Mouse (Mus musculus) CH12.LX (cell line): ENCODE results near the gene Cct8. TPM values are rescaled to one million over a fixed set of nuclear protein-coding genes. Genes with fewer than 3 reads are reported as not detected.

ENCODE experiments used
- DNase-seq: peaks from one replicate; pipeline ENCODE4 v3.0.0-alpha.2; 2013; ENCODE audit errors: extremely low read depth
- H3K27ac ChIP-seq: 2 replicates; pipeline ENCODE4 v1.5.1; 2012; ENCODE audit warnings: low read depth, mild to moderate bottlenecking, control low read depth, moderate library complexity; ENCODE audit not compliant: insufficient read depth
- H3K27me3 ChIP-seq: replicated peaks from 2 replicates; pipeline ENCODE3; 2012; ENCODE audit warnings: inconsistent platforms
- H3K36me3 ChIP-seq, 2 experiments: replicated peaks in 1 of 2; 2 replicates each; pipeline versions ENCODE3 to v1.6.1; 2012; ENCODE audit warnings: inconsistent platforms in 1 of 2, low read length in 1 of 2, mild to moderate bottlenecking in 1 of 2, mixed read lengths in 1 of 2, moderate library complexity in 1 of 2; ENCODE audit not compliant: control insufficient read depth in 1 of 2, insufficient read depth in 1 of 2
- H3K4me1 ChIP-seq, 2 experiments: 2 replicates each; pipeline ENCODE4 v1.6.1; 2012; ENCODE audit warnings: inconsistent platforms in 1 of 2, moderate library complexity in 1 of 2; ENCODE audit not compliant: insufficient read depth in 2 of 2, control insufficient read depth in 1 of 2
- H3K4me2 ChIP-seq: 2 replicates; pipeline ENCODE4 v1.6.1; 2012; ENCODE audit warnings: low read depth, mild to moderate bottlenecking, control low read depth; ENCODE audit not compliant: poor library complexity, insufficient read depth, severe bottlenecking
- H3K4me3 ChIP-seq, 3 experiments: fragments of 150-350 bp in 1 of 3; sonication (generic) in 1 of 3; replicated peaks in 1 of 3; 2 replicates each; pipeline versions ENCODE3 to v1.5.1; 2011 to 2012; ENCODE audit warnings: low read depth in 2 of 3, low read length in 2 of 3, mild to moderate bottlenecking in 2 of 3, moderate library complexity in 2 of 3, control low read depth in 1 of 3, improper control_type of control experiment in 1 of 3, inconsistent platforms in 1 of 3, mixed read lengths in 1 of 3; ENCODE audit not compliant: poor library complexity in 1 of 3
- H3K79me2 ChIP-seq: replicated peaks from 2 replicates; pipeline ENCODE4 v1.6.1; 2012; ENCODE audit warnings: mild to moderate bottlenecking, moderate library complexity; ENCODE audit not compliant: control insufficient read depth, poor library complexity, insufficient read depth, severe bottlenecking; ENCODE audit errors: extremely low read depth
- H3K9ac ChIP-seq: 2 replicates; pipeline ENCODE4 v1.6.1; 2012; ENCODE audit warnings: low read depth, mild to moderate bottlenecking, control low read depth, moderate library complexity; ENCODE audit not compliant: insufficient read depth
- H3K9me3 ChIP-seq: replicated peaks from 2 replicates; pipeline ENCODE3; 2012; ENCODE audit warnings: low read length, inconsistent platforms, mixed read lengths
- BHLHE40 ChIP-seq: IDR thresholded peaks from 2 replicates; pipeline ENCODE4 v1.6.1; 2011; ENCODE audit warnings: mild to moderate bottlenecking, low read depth, low read length, improper control_type of control experiment
- CHD2 ChIP-seq: IDR thresholded peaks from 2 replicates; pipeline ENCODE4 v1.6.1; 2011; ENCODE audit warnings: low read length, improper control_type of control experiment
- E2F4 ChIP-seq: IDR thresholded peaks from 2 replicates; pipeline ENCODE4 v1.6.1; 2011; ENCODE audit warnings: low read depth, low read length, improper control_type of control experiment; ENCODE audit not compliant: insufficient replicate concordance
- ELF1 ChIP-seq: IDR thresholded peaks from 2 replicates; pipeline ENCODE4 v1.6.1; 2014; ENCODE audit warnings: low read depth, mild to moderate bottlenecking, inconsistent platforms, low read length, improper control_type of control experiment
- EP300 ChIP-seq: IDR thresholded peaks from 2 replicates; pipeline ENCODE4 v1.6.1; 2011; ENCODE audit warnings: low read length, improper control_type of control experiment
- GABPA ChIP-seq: IDR thresholded peaks from 2 replicates; pipeline ENCODE4 v1.6.1; 2012; ENCODE audit warnings: low read depth, low read length, improper control_type of control experiment, inconsistent platforms; ENCODE audit not compliant: insufficient replicate concordance
- HCFC1 ChIP-seq: IDR thresholded peaks from 2 replicates; pipeline ENCODE4 v1.6.1; 2012; ENCODE audit warnings: low read depth, mild to moderate bottlenecking, inconsistent platforms, low read length, improper control_type of control experiment
- KAT2A ChIP-seq: IDR thresholded peaks from 2 replicates; pipeline ENCODE4 v1.6.1; 2012; ENCODE audit warnings: low read length, improper control_type of control experiment, inconsistent platforms; ENCODE audit not compliant: insufficient replicate concordance
- MEF2A ChIP-seq: IDR thresholded peaks from 2 replicates; pipeline ENCODE4 v1.6.1; 2014; ENCODE audit warnings: low read depth, mild to moderate bottlenecking, inconsistent platforms, low read length, improper control_type of control experiment, borderline replicate concordance
- MXI1 ChIP-seq: IDR thresholded peaks from 2 replicates; pipeline ENCODE4 v1.6.1; 2011; ENCODE audit warnings: mild to moderate bottlenecking, low read depth, low read length, improper control_type of control experiment
- POLR2A ChIP-seq: IDR thresholded peaks from 2 replicates; pipeline ENCODE4 v1.6.1; 2011; ENCODE audit warnings: low read depth, mild to moderate bottlenecking, improper control_type of control experiment, low read length
- POLR2AphosphoS2 ChIP-seq: IDR thresholded peaks from 2 replicates; pipeline ENCODE4 v1.6.1; 2011; ENCODE audit warnings: low read depth, low read length, improper control_type of control experiment
- SIN3A ChIP-seq: IDR thresholded peaks from 2 replicates; pipeline ENCODE4 v1.6.1; 2012; ENCODE audit warnings: low read length, improper control_type of control experiment, inconsistent platforms
- TCF12 ChIP-seq: IDR thresholded peaks from 2 replicates; pipeline ENCODE4 v1.6.1; 2014; ENCODE audit warnings: low read depth, mild to moderate bottlenecking, inconsistent platforms, low read length, improper control_type of control experiment
- UBTF ChIP-seq: IDR thresholded peaks from 2 replicates; pipeline ENCODE4 v1.6.1; 2012; ENCODE audit warnings: low read depth, mild to moderate bottlenecking, inconsistent platforms, low read length, improper control_type of control experiment, moderate library complexity
- USF1 ChIP-seq: IDR thresholded peaks from 2 replicates; pipeline ENCODE4 v1.6.1; 2014; ENCODE audit warnings: low read depth, mild to moderate bottlenecking, inconsistent platforms, low read length, improper control_type of control experiment
- ZMIZ1 ChIP-seq: IDR thresholded peaks from 2 replicates; pipeline ENCODE4 v1.6.1; 2012; ENCODE audit warnings: low read depth, mild to moderate bottlenecking, inconsistent platforms, low read length, improper control_type of control experiment
- ZNF384 ChIP-seq: IDR thresholded peaks from 2 replicates; pipeline ENCODE4 v1.6.1; 2012; ENCODE audit warnings: low read depth, low read length, improper control_type of control experiment, inconsistent platforms
- dilution Hi-C: fragments of 300-500 bp; cut with MboI; formaldehyde crosslinking; loops from 2 replicates; pipeline ENCODE4 v1.14.3; 2020; ENCODE audit warnings: low sequenced_read_pairs; ENCODE audit not compliant: extremely low pct_unique_long_range_greater_than_20kb, extremely low pct_ligation_motif_present
- in situ Hi-C: fragments of 300-500 bp; cut with MboI; formaldehyde crosslinking; loops from 3 replicates; pipeline ENCODE4 v1.14.3; 2019; ENCODE audit warnings: low sequenced_read_pairs, low pct_ligation_motif_present, low pct_unique_long_range_greater_than_20kb, mixed read lengths
- polyA plus RNA-seq: library from polyadenylated mRNA; unstranded; fragments of >175 nt; gene quantifications from 2 replicates; pipeline ENCODE4 v1.2.1, GENCODE M21; 2012; ENCODE audit warnings: low read depth; ENCODE audit not compliant: insufficient read length
- total RNA-seq, 2 experiments: library from RNA; depleted of rRNA; stranded (reverse); fragments of 300-350 nt in 1 of 2; fragments of >200 nt in 1 of 2; gene quantifications; 2 replicates each; pipeline ENCODE4 v1.2.3; 2012 to 2014

The Cct8 gene
- total and polyA plus RNA-seq, 3 experiments = 350 to 1,169 (median 863) TPM

DNA sequence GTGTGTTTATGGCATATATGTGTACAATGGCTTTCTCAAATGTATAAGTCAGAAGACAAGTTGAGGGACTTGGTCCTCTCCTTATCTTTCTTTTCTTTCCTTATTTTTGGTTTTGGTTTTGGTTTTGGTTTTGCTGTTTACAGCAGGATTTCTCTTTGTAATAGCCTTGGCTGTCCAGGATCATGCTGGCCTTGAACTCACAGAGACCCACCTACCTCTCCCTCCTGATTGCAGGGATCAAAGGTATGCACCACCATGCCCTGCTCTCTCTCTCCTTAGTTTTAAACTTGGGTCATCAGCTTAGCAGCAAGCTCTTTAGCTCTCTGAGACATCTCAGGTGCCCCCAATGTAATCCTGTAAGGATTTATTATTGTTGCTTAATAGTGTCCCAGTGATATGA lies 50.6 kb downstream of the Cct8 start:
- no peak for DNase-seq
- H3K36me3 ChIP-seq = no peaks in the 10 kb centered on the region
- no peak overlapping the region for H3K4me2 ChIP-seq
- H3K4me1 ChIP-seq = peaks cover 3 to 8% of the 10 kb centered on the region in 2 experiments; a peak in 2 of 4 replicates
- in situ Hi-C loops = no loop called here
- H3K79me2 ChIP-seq = no peaks in the 10 kb centered on the region
- no peak overlapping the region for H3K9ac ChIP-seq
- no peaks in the 10 kb centered on the region for H3K9me3 ChIP-seq
- TF ChIP-seq BHLHE40 (no peak), USF1 (no peak), CHD2 (no peak), ELF1 (no peak), KAT2A (no peak), HCFC1 (no peak), POLR2AphosphoS2 (no peak), POLR2A (no peak), ZMIZ1 (no peak), GABPA (no peak), SIN3A (no peak), UBTF (no peak)
- H3K27me3 ChIP-seq = no peaks in the 10 kb centered on the region
- dilution Hi-C loops = no loop called here
- no peak overlapping the region for H3K4me3 ChIP-seq
- no peak overlapping the region for H3K27ac ChIP-seq

DNA sequence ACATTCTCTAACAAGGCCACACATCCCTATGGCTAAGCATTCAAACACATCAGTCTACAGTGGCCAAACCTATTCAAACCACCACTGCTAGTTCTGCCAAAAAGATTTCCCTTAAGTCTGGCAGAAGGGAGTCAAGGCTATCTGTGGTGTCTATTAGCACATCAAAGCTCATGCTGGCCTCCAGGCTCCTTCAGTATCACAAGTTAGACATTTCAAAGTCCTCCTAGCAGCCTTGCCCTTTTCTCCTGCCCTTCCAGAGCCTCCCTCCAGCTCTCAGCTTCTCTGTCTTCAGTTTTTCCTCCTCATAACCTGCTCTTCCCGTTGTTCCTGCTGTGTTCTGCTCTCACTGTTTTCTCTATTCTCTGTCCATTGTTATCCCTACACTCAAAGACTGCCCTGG lies 51.6 kb downstream of the Cct8 start:
- Histone ChIP-seq H3K4me3 (no peak overlapping the region), H3K4me2 (no peak overlapping the region), H3K27ac (no peak overlapping the region), H3K9me3 (no peaks in the 10 kb centered on the region), H3K79me2 (no peaks in the 10 kb centered on the region), H3K9ac (no peak overlapping the region), H3K4me1 (peaks cover 3 to 14% of the 10 kb centered on the region in 2 experiments; a peak in 2 of 4 replicates), H3K27me3 (no peaks in the 10 kb centered on the region), H3K36me3 (no peaks in the 10 kb centered on the region)
- TF ChIP-seq ZNF384 = no peak
- TF ChIP-seq E2F4 = no peak
- TF ChIP-seq MXI1 = no peak
- TF ChIP-seq POLR2AphosphoS2 = no peak
- no peak for TF ChIP-seq EP300
- no peak for TF ChIP-seq MEF2A
- TF ChIP-seq ELF1 = no peak
- TF ChIP-seq TCF12 = no peak
- in situ Hi-C loops = no loop called here
- DNase-seq = no peak
- dilution Hi-C loops = no loop called here
